ENCODE assay signal across 9 mouse cellular contexts in genomic region chr5:118650746-118651145, GRCm38 (mm10).
DNase-seq lines count a peak whose midpoint lies in the region; ATAC-seq lines count a peak whose summit lies in the region.
"Had no signal": no experiment of that assay in that cellular context is flagged by ENCODE, and none has a peak within 500 bp of the region (broad histone marks: within the 10 kb centered on the region; RNA-seq: fewer than 3 reads in every experiment).

No protein-coding gene starts in this region.

- no peaks in the 10 kb centered on the region for H3K9me3 ChIP-seq in heart, embryonic 11.5 days (replicated peaks; ENCODE audit: control insufficient read depth, low read length)
- H3K9me3 ChIP-seq: limb, embryonic 12.5 days had no signal

- H3K4me3 ChIP-seq in heart, embryonic 11.5 days (ENCODE audit: low read depth, low read length), result no peak overlapping the region
- H3K4me3 ChIP-seq: limb, embryonic 12.5 days had no signal

- no peak overlapping the region for H3K4me2 ChIP-seq in heart, embryonic 11.5 days
- H3K4me2 ChIP-seq: limb, embryonic 12.5 days had no signal

- H3K36me3 ChIP-seq in heart, embryonic 11.5 days (ENCODE audit: control insufficient read depth, insufficient read depth, low read length), result no peaks in the 10 kb centered on the region
- H3K36me3 ChIP-seq: limb, embryonic 12.5 days had no signal

- no peak overlapping the region for H3K9ac ChIP-seq in heart, embryonic 11.5 days (ENCODE audit: low read depth, low read length)
- H3K9ac ChIP-seq: limb, embryonic 12.5 days had no signal

- intact Hi-C loops in gastrocnemius, postnatal 36 days (cut with DNase I), result loop anchor here (5.0 to 10.0 kb wide), 3 partner anchors 53 to 376 kb away; no protein-coding TSS in a partner anchor

- no peak overlapping the region for H3K27ac ChIP-seq in heart, embryonic 11.5 days (ENCODE audit: low read depth, low read length)
- H3K27ac ChIP-seq: limb, embryonic 12.5 days had no signal

- DNase-seq in heart, postnatal 4 days, result peak; percentile 18
- peak; percentile 52 for DNase-seq in adrenal gland, postnatal 14 days
- peak; percentile 14 to 36 for DNase-seq in gastrocnemius, postnatal 36 days
- DNase-seq in lung, postnatal 25 days (ENCODE audit: low spot score), result peak; percentile 22
- no peak for DNase-seq in spleen, postnatal 4 days (ENCODE audit: low spot score in 2 of 2)
- DNase-seq in left cerebral cortex, adult 9 months (ENCODE audit: low spot score in 2 of 2), result no peak

- WGBS in heart, embryonic 11.5 days (ENCODE audit: insufficient replicate concordance), result 73% methylated on average over 7 of the region's 7 CpGs

- peaks cover 17% of the 10 kb centered on the region for H3K4me1 ChIP-seq in heart, embryonic 11.5 days (ENCODE audit: control insufficient read depth, insufficient read depth, low read length)

- H3K27me3 ChIP-seq in heart, embryonic 11.5 days (ENCODE audit: control insufficient read depth, insufficient read depth, low read length), result no peaks in the 10 kb centered on the region
- H3K27me3 ChIP-seq: CH12.LX; limb, embryonic 12.5 days had no signal

- no peak for ATAC-seq in heart, embryonic 11.5 days (replicated peaks; ENCODE audit: insufficient number of reproducible peaks, low FRiP score, low TSS enrichment)

Comparison
In these comparisons a context has a peak if more than half of its experiments do, and no peak if none do; other contexts are left out.
1. DNase-seq: peak in heart, postnatal 4 days (single experiment), adrenal gland, postnatal 14 days (single experiment), gastrocnemius, postnatal 36 days (2 of 2) and lung, postnatal 25 days (single experiment); none in spleen, postnatal 4 days (0 of 2) and left cerebral cortex, adult 9 months (0 of 2).